Mouse (Mus musculus): ENCODE results near the gene Unk. TPM values are rescaled to one million over a fixed set of nuclear protein-coding genes. Genes with fewer than 3 reads are reported as not detected.

Gene Unk
- total RNA-seq (2018; cell fraction: chromatin; rRNA removed): 100 to 1,000 TPM in 17 of 26 experiments, 10 to 100 TPM in 9; 40.7 to 159 (median 109) TPM
- total RNA-seq (2018; cell fraction: cytosol; rRNA removed): 10 to 100 TPM in 23 of 26 experiments, 1 to 10 TPM in 3; 6.1 to 21.7 (median 15.6) TPM
- 100 to 1,000 TPM in 1 of 26 experiments, 10 to 100 TPM in 25; 31.9 to 100 (median 64.9) TPM for total RNA-seq (2018; cell fraction: nucleus; rRNA removed)
- 12.2 to 20.0 TPM (median 19.4 TPM) in 3 replicates for polyA plus RNA-seq (2018)

GRCm38 (mm10) chr11:116030088-116030897 lies at the start of gene Unk:
Unk (plus strand) TSS chr11:116030322.
- under 1% methylated on average over 47 of the region's 67 CpGs for WGBS (ENCODE audit: missing documents)
- Histone ChIP-seq H3K79me2 (ENCODE audit: inconsistent target) (peaks cover 77% of the 10 kb centered on the region), H3K4me3 (ENCODE audit: inconsistent target) (peak within 1 kb of the TSS; percentile 55)

GRCm38 (mm10) chr11:115982472-115982871 lies 47.6 kb upstream of the Unk start:
- H3K36me3 ChIP-seq (ENCODE audit: inconsistent target): no peaks in the 10 kb centered on the region
- no peak overlapping the region for H3K27ac ChIP-seq
- 98% methylated on average over 14 of the region's 15 CpGs for WGBS (ENCODE audit: missing documents)
- H3K4me3 ChIP-seq (ENCODE audit: inconsistent target): no peak overlapping the region
- H3K79me2 ChIP-seq (ENCODE audit: inconsistent target): no peaks in the 10 kb centered on the region

More at GRCm38 (mm10) chr11:116030088-116030897, at the start of gene Unk:
- Histone ChIP-seq H3K27ac (peak within 1 kb of the TSS; percentile 100), H3K36me3 (ENCODE audit: inconsistent target) (no peaks in the 10 kb centered on the region)

- whole genome bisulfite sequencing (ENCODE audit: missing documents): 94% methylated on average over 8 of the region's 8 CpGs
- Histone ChIP-seq H3K4me3 (ENCODE audit: inconsistent target) (no peak overlapping the region), H3K79me2 (ENCODE audit: inconsistent target) (no peaks in the 10 kb centered on the region), H3K27ac (no peak overlapping the region), H3K36me3 (ENCODE audit: inconsistent target) (no peaks in the 10 kb centered on the region)
These were observed 46.8 kb upstream of the Unk start for GRCm38 (mm10) chr11:115983291-115983690.

GRCm38 (mm10) chr11:115989686-115990085 lies 40.4 kb upstream of the Unk start:
- Histone ChIP-seq H3K4me3 (ENCODE audit: inconsistent target) (no peak overlapping the region), H3K27ac (no peak overlapping the region), H3K79me2 (ENCODE audit: inconsistent target) (no peaks in the 10 kb centered on the region), H3K36me3 (ENCODE audit: inconsistent target) (no peaks in the 10 kb centered on the region)
- 68% methylated on average over 15 of the region's 15 CpGs for WGBS (ENCODE audit: missing documents)

- Histone ChIP-seq H3K36me3 (ENCODE audit: inconsistent target) (no peaks in the 10 kb centered on the region), H3K27ac (no peak overlapping the region), H3K79me2 (ENCODE audit: inconsistent target) (no peaks in the 10 kb centered on the region), H3K4me3 (ENCODE audit: inconsistent target) (no peak overlapping the region)
- WGBS (ENCODE audit: missing documents): 81% methylated on average over 4 of the region's 4 CpGs
These were observed 38.0 kb upstream of the Unk start for GRCm38 (mm10) chr11:115992098-115992497.

GRCm38 (mm10) chr11:115995256-115995655 lies 34.9 kb upstream of the Unk start:
- Histone ChIP-seq H3K36me3 (ENCODE audit: inconsistent target) (no peaks in the 10 kb centered on the region), H3K4me3 (ENCODE audit: inconsistent target) (no peak overlapping the region), H3K79me2 (ENCODE audit: inconsistent target) (no peaks in the 10 kb centered on the region), H3K27ac (no peak overlapping the region)
- 96% methylated on average over 3 of the region's 3 CpGs for WGBS (ENCODE audit: missing documents)

- 88% methylated on average over 4 of the region's 4 CpGs for WGBS (ENCODE audit: missing documents)
- Histone ChIP-seq H3K4me3 (ENCODE audit: inconsistent target) (no peak overlapping the region), H3K36me3 (ENCODE audit: inconsistent target) (no peaks in the 10 kb centered on the region), H3K27ac (no peak overlapping the region), H3K79me2 (ENCODE audit: inconsistent target) (no peaks in the 10 kb centered on the region)
These were observed 33.1 kb upstream of the Unk start for GRCm38 (mm10) chr11:115997047-115997446.

GRCm38 (mm10) chr11:115997662-115998061 lies 32.5 kb upstream of the Unk start:
- Histone ChIP-seq H3K27ac (no peak overlapping the region), H3K36me3 (ENCODE audit: inconsistent target) (no peaks in the 10 kb centered on the region), H3K4me3 (ENCODE audit: inconsistent target) (no peak overlapping the region), H3K79me2 (ENCODE audit: inconsistent target) (no peaks in the 10 kb centered on the region)
- 93% methylated on average over 5 of the region's 5 CpGs for WGBS (ENCODE audit: missing documents)

GRCm38 (mm10) chr11:115999027-115999426 lies 31.1 kb upstream of the Unk start:
- Histone ChIP-seq H3K36me3 (ENCODE audit: inconsistent target) (no peaks in the 10 kb centered on the region), H3K79me2 (ENCODE audit: inconsistent target) (no peaks in the 10 kb centered on the region), H3K4me3 (ENCODE audit: inconsistent target) (no peak overlapping the region), H3K27ac (no peak overlapping the region)
- WGBS (ENCODE audit: missing documents): 38% methylated on average over 7 of the region's 7 CpGs

GRCm38 (mm10) chr11:115999538-116000143 lies 30.5 kb upstream of the Unk start:
- Histone ChIP-seq H3K4me3 (ENCODE audit: inconsistent target) (no peak overlapping the region), H3K79me2 (ENCODE audit: inconsistent target) (no peaks in the 10 kb centered on the region), H3K36me3 (ENCODE audit: inconsistent target) (no peaks in the 10 kb centered on the region), H3K27ac (no peak overlapping the region)
- WGBS (ENCODE audit: missing documents): 7% methylated on average over 14 of the region's 14 CpGs

- Histone ChIP-seq H3K79me2 (ENCODE audit: inconsistent target) (no peaks in the 10 kb centered on the region), H3K27ac (no peak overlapping the region), H3K4me3 (ENCODE audit: inconsistent target) (no peak overlapping the region), H3K36me3 (ENCODE audit: inconsistent target) (no peaks in the 10 kb centered on the region)
- WGBS (ENCODE audit: missing documents): 88% methylated on average over 10 of the region's 10 CpGs
These were observed 29.5 kb upstream of the Unk start for GRCm38 (mm10) chr11:116000607-116001006.

GRCm38 (mm10) chr11:116001725-116002124 lies 28.4 kb upstream of the Unk start:
- Histone ChIP-seq H3K4me3 (ENCODE audit: inconsistent target) (no peak overlapping the region), H3K27ac (no peak overlapping the region), H3K79me2 (ENCODE audit: inconsistent target) (no peaks in the 10 kb centered on the region), H3K36me3 (ENCODE audit: inconsistent target) (no peaks in the 10 kb centered on the region)
- 71% methylated on average over 6 of the region's 6 CpGs for WGBS (ENCODE audit: missing documents)

GRCm38 (mm10) chr11:116002894-116003293 lies 27.2 kb upstream of the Unk start:
- Histone ChIP-seq H3K27ac (no peak overlapping the region), H3K79me2 (ENCODE audit: inconsistent target) (no peaks in the 10 kb centered on the region), H3K36me3 (ENCODE audit: inconsistent target) (no peaks in the 10 kb centered on the region), H3K4me3 (ENCODE audit: inconsistent target) (no peak overlapping the region)
- WGBS (ENCODE audit: missing documents): 97% methylated on average over 3 of the region's 3 CpGs

- Histone ChIP-seq H3K4me3 (ENCODE audit: inconsistent target) (peak overlapping the region; percentile 16; the same call in 1 of the 2 replicates), H3K27ac (no peak overlapping the region), H3K79me2 (ENCODE audit: inconsistent target) (no peaks in the 10 kb centered on the region), H3K36me3 (ENCODE audit: inconsistent target) (no peaks in the 10 kb centered on the region; the same call in 1 of the 2 replicates)
- 31% methylated on average over 7 of the region's 8 CpGs for WGBS (ENCODE audit: missing documents)
These were observed 25.8 kb upstream of the Unk start for GRCm38 (mm10) chr11:116004186-116004823.
